Mouse (Mus musculus): ENCODE measurements at regions not wholly inside any gene's neighbourhood (a gene's known extent, or its start where the extent isn't known, plus 50 kb on each side); places are given as distances from the start of the nearest gene placed in this dataset.

- H3K9ac ChIP-seq (replicated peaks; ENCODE audit: low read depth): no peak overlapping the region
- no peaks in the 10 kb centered on the region for H3K27me3 ChIP-seq (replicated peaks; ENCODE audit: insufficient read depth, low read length)
- WGBS: 54% methylated on average over 4 of the region's 4 CpGs
- no peaks in the 10 kb centered on the region for H3K4me1 ChIP-seq (ENCODE audit: insufficient read depth, low read depth, low read length)
- H3K9me3 ChIP-seq (ENCODE audit: low read length): no peaks in the 10 kb centered on the region; the same call in 1 of the 2 replicates
- ATAC-seq: peak; percentile 57; the same call in 1 of the 2 replicates
- no peak overlapping the region for H3K4me2 ChIP-seq (replicated peaks; ENCODE audit: low read depth, low read length)
- no peak overlapping the region for H3K4me3 ChIP-seq (ENCODE audit: low read depth, low read length)
- H3K27ac ChIP-seq (ENCODE audit: low read length): no peak overlapping the region
- H3K36me3 ChIP-seq (ENCODE audit: insufficient read depth, low read length): no peaks in the 10 kb centered on the region
- no peak for TF ChIP-seq EP300 (IDR thresholded peaks at IDR 0.05)
- TF ChIP-seq CTCF (IDR thresholded peaks at IDR 0.05): no peak
- DNase-seq (ENCODE audit: low spot score): peak; percentile 44
These were observed 137.2 kb upstream of the Pnpt1 start for GRCm38 (mm10) chr11:28993270-28993847.

GRCm38 (mm10) chr11:28998314-28999106 lies 132.0 kb upstream of the Pnpt1 start:
- Histone ChIP-seq H3K4me2 (replicated peaks; ENCODE audit: low read depth, low read length) (no peak overlapping the region), H3K27ac (ENCODE audit: low read length) (no peak overlapping the region), H3K27me3 (replicated peaks; ENCODE audit: insufficient read depth, low read length) (no peaks in the 10 kb centered on the region), H3K4me1 (ENCODE audit: insufficient read depth, low read depth, low read length) (no peaks in the 10 kb centered on the region), H3K9me3 (ENCODE audit: low read length) (no peaks in the 10 kb centered on the region), H3K9ac (replicated peaks; ENCODE audit: low read depth) (no peak overlapping the region), H3K36me3 (ENCODE audit: insufficient read depth, low read length) (no peaks in the 10 kb centered on the region), H3K4me3 (ENCODE audit: low read depth, low read length) (no peak overlapping the region)
- no peak for ATAC-seq
- TF ChIP-seq CTCF (IDR thresholded peaks at IDR 0.05) (no peak), EP300 (IDR thresholded peaks at IDR 0.05) (no peak)
- no peak for DNase-seq (ENCODE audit: low spot score)
- 65% methylated on average over 3 of the region's 3 CpGs for WGBS

- no peak overlapping the region for H3K4me2 ChIP-seq (replicated peaks; ENCODE audit: low read depth, low read length)
- ATAC-seq: no peak
- H3K27me3 ChIP-seq (replicated peaks; ENCODE audit: insufficient read depth, low read length): no peaks in the 10 kb centered on the region
- H3K9me3 ChIP-seq (ENCODE audit: low read length): no peaks in the 10 kb centered on the region
- H3K4me3 ChIP-seq (ENCODE audit: low read depth, low read length): no peak overlapping the region
- no peaks in the 10 kb centered on the region for H3K4me1 ChIP-seq (ENCODE audit: insufficient read depth, low read depth, low read length)
- WGBS: 51% methylated on average over 1 of the region's 1 CpGs
- no peak for TF ChIP-seq CTCF (IDR thresholded peaks at IDR 0.05)
- TF ChIP-seq EP300 (IDR thresholded peaks at IDR 0.05): no peak
- no peaks in the 10 kb centered on the region for H3K36me3 ChIP-seq (ENCODE audit: insufficient read depth, low read length)
- no peak overlapping the region for H3K27ac ChIP-seq (ENCODE audit: low read length)
- no peak overlapping the region for H3K9ac ChIP-seq (replicated peaks; ENCODE audit: low read depth)
- DNase-seq (ENCODE audit: low spot score): no peak
These were observed 131.3 kb upstream of the Pnpt1 start for GRCm38 (mm10) chr11:28999196-28999595.

- Histone ChIP-seq H3K9ac (replicated peaks; ENCODE audit: low read depth) (no peak overlapping the region), H3K36me3 (ENCODE audit: insufficient read depth, low read length) (no peaks in the 10 kb centered on the region), H3K4me3 (ENCODE audit: low read depth, low read length) (no peak overlapping the region), H3K9me3 (ENCODE audit: low read length) (no peaks in the 10 kb centered on the region), H3K27me3 (replicated peaks; ENCODE audit: insufficient read depth, low read length) (no peaks in the 10 kb centered on the region), H3K4me1 (ENCODE audit: insufficient read depth, low read depth, low read length) (no peaks in the 10 kb centered on the region), H3K4me2 (replicated peaks; ENCODE audit: low read depth, low read length) (no peak overlapping the region), H3K27ac (ENCODE audit: low read length) (no peak overlapping the region)
- DNase-seq (ENCODE audit: low spot score): no peak
- no peak for ATAC-seq
- WGBS: 73% methylated on average over 3 of the region's 3 CpGs
- TF ChIP-seq EP300 (IDR thresholded peaks at IDR 0.05) (no peak), CTCF (IDR thresholded peaks at IDR 0.05) (no peak)
These were observed 130.9 kb upstream of the Pnpt1 start for GRCm38 (mm10) chr11:28999620-29000019.

- H3K9ac ChIP-seq (replicated peaks; ENCODE audit: low read depth): no peak overlapping the region
- DNase-seq (ENCODE audit: low spot score) (no peak), ATAC-seq (no peak)
- H3K4me2 ChIP-seq (replicated peaks; ENCODE audit: low read depth, low read length): no peak overlapping the region
- no peaks in the 10 kb centered on the region for H3K9me3 ChIP-seq (ENCODE audit: low read length)
- H3K4me1 ChIP-seq (ENCODE audit: insufficient read depth, low read depth, low read length): no peaks in the 10 kb centered on the region
- 63% methylated on average over 2 of the region's 2 CpGs for WGBS
- TF ChIP-seq CTCF (IDR thresholded peaks at IDR 0.05) (no peak), EP300 (IDR thresholded peaks at IDR 0.05) (no peak)
- no peaks in the 10 kb centered on the region for H3K36me3 ChIP-seq (ENCODE audit: insufficient read depth, low read length)
- H3K4me3 ChIP-seq (ENCODE audit: low read depth, low read length): no peak overlapping the region
- H3K27ac ChIP-seq (ENCODE audit: low read length): no peak overlapping the region
- no peaks in the 10 kb centered on the region for H3K27me3 ChIP-seq (replicated peaks; ENCODE audit: insufficient read depth, low read length)
These were observed 130.3 kb upstream of the Pnpt1 start for GRCm38 (mm10) chr11:29000212-29000611.

- no peak overlapping the region for H3K27ac ChIP-seq (ENCODE audit: low read length)
- no peak for ATAC-seq
- TF ChIP-seq EP300 (IDR thresholded peaks at IDR 0.05): no peak
- TF ChIP-seq CTCF (IDR thresholded peaks at IDR 0.05): no peak
These were observed 113.1 kb upstream of the Pnpt1 start for GRCm38 (mm10) chr11:29017406-29017805.

More at GRCm38 (mm10) chr11:29017406-29017805, 113.1 kb upstream of the Pnpt1 start:
- Histone ChIP-seq H3K4me3 (ENCODE audit: low read depth, low read length) (no peak overlapping the region), H3K36me3 (ENCODE audit: insufficient read depth, low read length) (no peaks in the 10 kb centered on the region), H3K27me3 (replicated peaks; ENCODE audit: insufficient read depth, low read length) (no peaks in the 10 kb centered on the region), H3K4me1 (ENCODE audit: insufficient read depth, low read depth, low read length) (no peaks in the 10 kb centered on the region), H3K4me2 (replicated peaks; ENCODE audit: low read depth, low read length) (no peak overlapping the region), H3K9me3 (ENCODE audit: low read length) (no peaks in the 10 kb centered on the region), H3K9ac (replicated peaks; ENCODE audit: low read depth) (no peak overlapping the region)
- 36% methylated on average over 1 of the region's 1 CpGs for WGBS
- DNase-seq (ENCODE audit: low spot score): no peak

Measured in lung, postnatal 0 days (tissue).